Mouse (Mus musculus): ENCODE results near the gene Cmah.

The Cmah gene

DNA sequence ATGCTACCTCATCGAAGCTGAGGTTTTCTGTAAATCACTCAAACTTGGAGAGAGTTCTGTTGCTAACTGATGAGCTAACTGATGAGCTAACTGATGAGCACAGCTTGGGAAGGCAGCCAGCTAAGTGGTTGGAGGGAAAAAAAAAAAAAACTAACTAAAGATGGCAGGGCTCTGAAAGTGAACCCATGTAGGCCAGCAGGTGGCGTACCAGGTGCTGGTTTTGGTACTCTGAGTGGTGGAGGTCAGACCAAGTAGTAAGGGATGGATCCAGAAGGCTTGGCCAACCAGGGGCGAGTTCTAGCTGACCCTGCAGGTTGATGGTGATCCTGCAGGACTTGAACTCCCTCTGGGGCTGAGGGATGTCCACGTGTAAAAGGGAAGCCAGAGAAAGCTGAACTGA is 89.2 kb downstream of the Cmah start:
- no peak for DNase-seq (ENCODE audit: low read depth)

DNA sequence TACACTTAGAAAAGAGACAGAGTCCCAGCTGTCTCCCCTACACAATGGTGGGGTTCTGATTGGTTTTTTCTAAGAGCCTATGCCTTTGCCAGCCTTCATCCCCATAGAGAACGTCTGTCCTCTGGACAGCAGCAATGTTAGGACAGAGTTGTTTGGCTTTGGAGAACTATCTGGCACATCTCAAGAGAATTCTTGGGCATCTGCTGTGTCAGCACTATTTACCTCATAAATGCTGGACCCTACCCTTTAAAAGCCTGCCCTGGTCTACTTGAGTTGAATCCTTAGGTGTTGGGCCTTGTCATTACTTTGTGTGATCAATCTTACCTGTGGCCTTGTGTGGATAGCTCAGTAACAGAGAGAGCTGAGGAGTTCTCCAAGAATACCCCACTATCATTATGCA is 90.8 kb downstream of the Cmah start:
- DNase-seq (ENCODE audit: low read depth): no peak

DNA sequence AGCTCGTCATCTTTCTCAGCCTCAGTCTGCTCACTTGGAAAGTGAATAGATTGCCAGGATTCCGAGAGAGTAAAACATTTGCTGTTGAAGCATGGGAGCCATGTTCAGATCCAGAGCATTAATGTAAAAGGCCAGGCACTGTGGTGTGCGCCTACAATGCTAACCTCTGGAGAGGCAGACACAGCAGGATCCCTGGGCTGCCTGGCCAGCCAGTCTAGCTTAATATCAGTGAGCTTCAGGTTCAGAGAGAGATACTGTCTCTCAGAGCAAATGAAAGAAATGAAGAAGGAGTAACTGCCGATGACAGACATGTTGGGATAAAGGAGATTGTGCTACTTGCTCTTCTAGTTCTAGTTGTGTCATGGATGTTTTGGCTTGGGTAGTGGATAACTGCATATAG is 91.6 kb downstream of the Cmah start:
- DNase-seq (ENCODE audit: low read depth): no peak

DNA sequence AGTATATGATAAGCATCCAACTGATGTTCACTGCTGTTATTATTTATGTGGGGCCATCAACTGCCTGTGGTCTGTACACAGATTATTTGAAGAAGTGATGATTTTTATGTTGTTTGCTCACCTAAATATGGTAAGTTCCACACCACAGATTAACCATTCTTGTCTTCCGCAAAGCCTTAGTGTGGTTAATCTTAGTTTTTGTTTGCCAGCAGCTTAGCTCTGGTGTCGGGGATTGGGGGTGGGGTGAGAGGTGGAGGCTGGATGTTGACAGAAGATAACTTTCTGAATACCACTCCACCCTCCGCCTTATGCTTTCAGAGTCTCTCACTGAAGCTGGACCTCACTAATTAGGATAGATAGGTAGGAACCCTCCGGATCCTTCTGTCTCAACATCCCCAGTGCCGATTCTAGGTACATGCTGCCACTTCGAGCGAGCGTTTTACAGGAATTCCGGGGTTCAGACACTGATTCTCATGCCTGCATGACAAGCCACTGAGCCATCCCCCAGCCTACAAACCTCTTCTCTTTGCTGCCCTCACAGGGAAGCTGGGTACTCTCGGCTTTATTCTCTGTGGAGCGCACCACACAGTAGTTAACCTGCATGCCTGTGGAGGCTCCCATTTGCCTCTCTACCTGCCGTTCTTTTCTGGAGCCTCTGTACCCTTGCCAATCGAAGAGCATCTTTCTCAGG is 92.5 kb downstream of the Cmah start:
- DNase-seq (ENCODE audit: low read depth): peak; percentile 79

DNA sequence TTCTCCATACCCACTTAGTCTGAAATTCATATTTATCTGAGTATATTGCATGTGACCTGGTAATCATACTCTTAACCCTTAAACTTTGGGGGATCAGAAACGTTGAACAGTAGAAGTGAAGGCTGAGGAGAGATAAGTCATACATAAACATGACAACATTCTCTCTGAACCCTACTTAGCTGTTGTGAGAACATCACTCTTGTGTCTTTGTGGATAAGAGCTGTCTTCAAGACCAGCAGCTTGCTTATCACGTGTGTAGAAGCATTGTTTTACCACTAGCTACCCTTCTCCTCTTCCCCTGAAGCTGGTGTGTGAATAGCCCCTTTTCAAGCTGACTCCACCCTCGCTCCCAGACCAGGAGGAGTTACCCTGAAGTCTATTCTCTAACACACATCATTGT is 94.8 kb downstream of the Cmah start:
- DNase-seq (ENCODE audit: low read depth): peak; percentile 54

DNA sequence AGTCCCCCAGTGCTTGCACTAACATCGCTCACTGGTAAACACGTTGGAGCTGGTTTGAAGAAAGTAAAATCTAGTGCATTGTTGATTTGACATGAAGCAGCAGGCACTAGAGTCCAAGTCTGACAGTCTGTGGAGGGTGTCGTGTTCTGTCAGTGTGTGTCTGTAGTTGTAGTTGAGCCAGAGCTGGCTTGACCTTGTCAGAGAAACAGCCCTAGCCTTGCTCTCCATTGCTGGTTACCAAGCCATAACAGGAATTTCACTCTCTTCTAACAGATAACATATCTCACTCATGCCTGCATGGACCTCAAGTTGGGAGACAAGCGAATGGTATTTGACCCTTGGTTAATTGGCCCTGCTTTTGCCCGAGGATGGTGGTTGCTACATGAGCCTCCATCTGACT is 103.0 kb downstream of the Cmah start:
- DNase-seq (ENCODE audit: low read depth): no peak

DNA sequence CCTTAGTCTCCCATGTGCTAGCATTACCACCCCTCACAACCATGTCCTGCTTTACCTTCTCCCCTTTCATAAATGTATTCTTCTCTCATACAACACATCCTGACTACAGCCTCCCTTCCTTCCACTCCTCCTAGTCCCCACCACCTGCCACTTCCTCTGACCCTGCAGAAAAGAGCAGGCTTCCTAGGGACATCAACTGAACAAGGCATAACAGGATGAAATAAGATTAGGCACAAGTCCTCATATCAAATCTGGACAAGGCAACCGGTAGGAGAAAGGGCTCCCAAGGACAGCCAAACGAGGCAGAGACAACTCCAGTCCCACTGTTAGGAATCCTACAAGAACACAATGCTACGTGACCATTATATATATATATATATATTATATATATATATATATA is 104.4 kb downstream of the Cmah start:
- DNase-seq (ENCODE audit: low read depth): no peak

DNA sequence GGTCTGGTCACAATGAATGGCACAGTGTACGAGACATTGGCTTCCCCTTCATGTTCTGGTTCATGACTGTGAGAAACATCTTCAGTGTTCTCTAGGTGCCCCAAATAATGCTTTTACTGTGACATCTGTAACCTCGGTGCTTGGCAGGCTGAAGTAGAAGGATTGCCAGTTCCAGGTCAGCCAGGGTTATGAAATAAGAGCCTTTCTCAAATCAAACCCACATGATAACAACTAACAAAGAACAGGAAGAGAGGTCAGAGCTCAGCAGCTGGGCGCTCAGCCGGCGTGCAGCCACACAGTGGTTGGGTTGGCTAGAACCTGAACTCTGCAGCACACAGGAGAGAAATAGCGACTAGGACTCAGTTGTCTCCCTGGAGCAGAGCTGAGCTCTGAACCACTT is 115.1 kb downstream of the Cmah start:
- DNase-seq (ENCODE audit: low read depth): no peak

DNA sequence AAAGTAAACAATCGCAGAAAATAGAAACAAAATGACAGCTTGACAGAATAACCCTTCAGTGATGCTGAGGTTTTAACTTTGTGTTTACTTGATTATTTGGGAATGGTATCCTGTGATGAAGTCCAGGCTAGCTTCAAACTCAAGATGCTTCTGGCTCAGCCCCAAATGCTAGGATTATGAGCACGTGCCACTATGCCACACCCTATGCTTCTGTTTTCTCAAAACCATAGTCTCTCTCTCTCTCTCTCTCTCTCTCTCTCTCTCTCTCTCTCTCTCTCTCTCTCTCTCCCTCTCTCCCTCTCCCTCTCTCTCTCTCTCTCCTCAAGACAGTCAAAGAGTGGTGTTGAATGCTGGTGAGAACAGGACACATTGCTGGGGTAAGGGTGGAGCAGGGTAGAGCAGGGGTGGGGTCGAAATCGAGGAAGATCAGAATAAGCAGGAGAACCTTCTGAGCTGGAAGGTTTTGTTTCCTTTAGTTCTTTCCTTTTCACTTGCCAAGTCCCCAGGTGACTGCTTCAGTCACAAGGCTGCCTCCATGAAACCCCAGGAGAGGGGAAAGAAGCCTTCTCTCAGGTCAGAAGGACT is 116.7 kb downstream of the Cmah start:
- no peak for DNase-seq (ENCODE audit: low read depth)

DNA sequence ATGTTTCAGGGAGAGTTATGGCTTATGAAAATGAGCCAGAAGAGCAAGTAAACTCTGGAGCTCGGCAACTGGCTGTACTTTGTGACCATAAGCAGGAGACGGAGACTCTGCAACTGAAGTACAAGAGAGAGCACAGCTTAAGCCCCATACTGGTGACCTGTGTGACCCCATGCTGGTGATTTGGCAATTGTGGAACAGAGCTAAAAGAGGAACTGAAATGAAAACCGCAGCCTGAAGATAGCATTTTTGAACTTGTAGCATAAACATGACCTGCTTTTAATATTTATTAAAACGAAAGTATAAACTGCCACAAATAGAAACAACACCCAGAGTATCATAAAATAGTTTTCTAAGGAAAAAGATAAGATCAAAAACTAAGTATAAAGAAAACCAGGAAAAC is 117.5 kb downstream of the Cmah start:
- no peak for DNase-seq (ENCODE audit: low read depth)

DNA sequence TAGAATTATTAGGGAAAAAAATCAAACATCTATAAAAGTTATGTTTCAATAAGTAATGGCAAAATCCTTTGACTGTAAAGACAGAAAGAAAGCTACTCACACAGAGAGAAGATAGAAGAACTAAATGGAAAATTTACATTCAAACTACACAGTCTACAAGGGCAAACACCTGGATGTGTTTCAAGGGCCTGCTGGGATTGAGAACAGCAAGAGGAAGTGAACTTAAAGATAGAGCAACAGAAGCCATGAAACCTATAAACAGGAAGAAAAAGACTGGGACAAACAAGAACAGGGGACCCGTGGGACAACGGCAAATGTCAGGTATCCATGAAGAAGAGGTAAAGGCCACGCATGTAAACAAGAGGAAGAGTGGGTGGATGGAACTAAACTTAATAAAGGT is 118.0 kb downstream of the Cmah start:
- DNase-seq (ENCODE audit: low read depth): no peak

DNA sequence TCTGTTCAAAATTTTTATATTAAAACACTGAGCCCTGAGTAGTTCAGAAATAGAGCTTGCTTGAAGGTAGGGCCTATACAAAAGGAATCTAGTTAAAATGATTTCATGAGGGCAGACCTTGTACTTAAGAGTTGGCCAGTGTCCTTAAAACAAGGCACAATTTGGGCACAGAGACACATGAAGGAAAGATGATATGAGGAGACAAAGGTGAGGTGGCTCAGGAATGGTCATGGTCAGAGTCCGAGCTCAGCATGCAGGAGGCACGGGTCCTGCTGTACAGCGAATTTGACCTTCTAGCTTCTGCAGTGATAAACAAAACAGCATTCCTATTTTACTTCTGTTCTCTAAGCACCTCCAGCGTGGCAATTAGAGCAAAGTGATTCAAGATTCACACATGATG is 118.9 kb downstream of the Cmah start:
- DNase-seq (ENCODE audit: low read depth): no peak

DNA sequence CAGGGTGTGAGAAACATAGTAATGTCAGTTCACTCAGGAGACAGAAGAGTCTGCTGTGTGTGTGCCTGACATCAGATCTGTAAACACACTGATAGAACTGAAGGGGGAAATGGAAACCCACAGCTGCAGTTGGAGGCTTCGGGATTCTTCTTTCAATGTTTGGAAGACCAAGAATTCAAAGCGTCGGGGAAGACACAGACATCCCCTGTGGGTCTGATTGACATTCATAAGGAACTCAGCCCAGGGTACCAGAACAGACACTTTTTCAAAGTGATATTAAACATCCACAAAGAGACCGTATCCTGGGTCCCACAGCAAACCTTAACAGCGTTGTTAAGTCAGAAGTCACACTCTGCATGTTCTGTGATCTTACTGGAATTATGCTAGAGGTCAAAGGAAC is 119.8 kb downstream of the Cmah start:
- no peak for DNase-seq (ENCODE audit: low read depth)

DNA sequence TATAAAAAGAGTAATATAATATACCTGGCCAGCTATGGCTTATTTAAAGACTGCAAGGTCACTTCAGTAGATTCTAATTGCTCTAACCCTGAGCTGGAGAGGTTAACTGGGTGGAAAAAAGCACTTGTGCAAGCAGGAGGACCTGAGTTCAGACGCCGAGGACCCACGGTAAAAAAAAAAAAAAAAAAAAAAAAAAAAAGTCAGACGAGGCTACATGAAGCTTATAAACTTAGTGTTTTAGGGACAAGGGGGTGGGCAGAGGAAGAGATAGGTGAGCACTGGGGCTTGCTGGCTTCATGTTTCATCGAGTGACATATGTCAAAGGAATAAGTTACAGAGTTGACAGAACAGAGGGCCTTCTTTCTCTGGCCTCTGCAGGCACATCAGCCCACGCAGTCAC is 121.4 kb downstream of the Cmah start:
- DNase-seq (ENCODE audit: low read depth): no peak

DNA sequence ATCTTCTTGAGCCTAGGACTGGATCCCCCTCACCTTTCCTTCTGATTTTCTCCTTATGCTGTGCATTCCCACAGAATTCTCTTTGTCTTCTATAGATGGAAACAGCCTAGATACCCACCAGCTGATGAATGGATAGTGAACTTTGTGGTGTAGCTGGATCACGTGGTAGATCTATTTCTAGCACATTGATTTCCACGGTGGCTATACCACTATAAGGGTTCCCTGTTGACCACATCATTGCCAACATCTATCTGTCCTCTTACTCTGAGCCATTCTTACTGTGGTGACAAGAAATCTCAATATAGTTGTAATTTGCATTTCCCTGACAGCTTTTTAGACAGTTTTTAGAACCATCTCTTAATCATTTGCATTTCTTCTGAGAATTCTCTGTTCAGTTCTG is 124.3 kb downstream of the Cmah start:
- no peak for DNase-seq (ENCODE audit: low read depth)

DNA sequence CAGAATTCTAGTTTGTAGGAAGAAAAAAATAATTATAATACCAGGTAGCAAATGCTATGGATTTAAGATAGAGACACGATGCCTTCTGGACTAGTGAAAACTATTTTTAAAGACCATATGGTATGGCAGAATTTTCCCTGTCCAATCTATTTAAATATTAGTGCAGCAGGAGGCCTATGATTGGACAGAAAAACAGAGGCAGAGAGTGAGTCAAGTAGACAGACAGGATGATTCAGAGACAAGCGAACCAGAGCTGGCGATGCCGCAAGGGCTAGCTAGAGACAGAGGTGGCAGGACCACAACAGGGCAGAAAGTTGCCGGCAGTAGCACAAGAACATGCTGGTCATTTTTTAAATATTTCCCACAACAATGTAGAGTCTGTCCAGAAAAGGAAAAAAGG is 126.5 kb downstream of the Cmah start:
- DNase-seq (ENCODE audit: low read depth): no peak

DNA sequence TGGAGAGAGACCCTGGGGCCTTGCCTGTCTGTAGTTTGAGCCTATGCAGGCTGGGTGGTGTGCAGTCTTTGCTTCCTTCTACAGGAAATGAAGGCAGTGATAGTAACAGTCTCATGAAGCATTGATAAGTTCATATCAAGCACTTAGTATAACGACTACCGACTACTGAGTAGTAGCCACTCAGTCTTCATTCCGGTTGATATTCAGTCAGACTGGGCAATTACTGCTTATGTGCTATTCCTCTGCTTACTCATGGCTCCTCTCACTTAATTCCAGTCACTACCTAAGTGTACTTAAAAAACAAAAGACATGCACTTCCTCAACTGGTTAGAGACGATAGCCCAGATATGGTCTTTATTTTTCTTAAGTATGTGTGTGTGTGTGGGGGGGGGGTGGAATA is 129.2 kb downstream of the Cmah start:
- no peak for DNase-seq (ENCODE audit: low read depth)

DNA sequence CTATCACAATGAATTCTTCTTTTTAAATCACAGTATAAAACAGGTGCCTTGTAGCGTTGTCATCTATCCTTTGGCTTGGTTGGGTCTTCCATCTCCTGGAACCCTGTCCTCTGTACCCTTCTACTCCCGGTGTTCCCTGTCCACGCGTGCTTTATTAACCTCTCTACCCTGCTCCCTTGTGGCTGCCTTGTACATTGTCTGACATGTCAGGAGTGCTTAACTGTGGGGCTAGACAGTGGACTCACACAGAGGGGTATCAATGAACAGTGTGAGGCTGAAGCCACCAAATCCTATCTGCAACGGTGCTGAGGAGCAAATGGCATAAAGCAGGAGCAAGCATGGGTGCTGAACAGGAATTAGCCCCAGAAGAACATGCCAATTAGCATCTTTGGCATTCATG is 133.3 kb downstream of the Cmah start:
- no peak for DNase-seq (ENCODE audit: low read depth)

DNA sequence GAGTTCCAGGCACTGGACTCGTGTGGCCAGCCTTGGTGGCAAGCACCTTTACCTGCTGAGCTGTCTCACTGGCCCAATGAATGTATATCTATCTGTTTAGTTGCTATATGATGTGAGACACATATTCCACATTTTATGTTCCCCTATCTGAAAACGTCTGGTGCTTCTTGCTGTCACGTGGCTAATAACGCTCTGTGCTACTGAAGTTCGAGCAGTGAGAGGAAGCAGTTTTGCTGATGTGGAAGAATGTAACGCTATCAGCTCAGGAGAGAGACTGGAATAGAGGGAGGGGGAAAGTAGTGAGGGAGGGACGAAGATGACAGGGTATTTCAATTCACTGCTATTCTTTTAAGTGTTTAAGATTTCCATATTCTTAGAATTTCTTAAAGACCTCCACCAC is 136.6 kb downstream of the Cmah start:
- no peak for DNase-seq (ENCODE audit: low read depth)

DNA sequence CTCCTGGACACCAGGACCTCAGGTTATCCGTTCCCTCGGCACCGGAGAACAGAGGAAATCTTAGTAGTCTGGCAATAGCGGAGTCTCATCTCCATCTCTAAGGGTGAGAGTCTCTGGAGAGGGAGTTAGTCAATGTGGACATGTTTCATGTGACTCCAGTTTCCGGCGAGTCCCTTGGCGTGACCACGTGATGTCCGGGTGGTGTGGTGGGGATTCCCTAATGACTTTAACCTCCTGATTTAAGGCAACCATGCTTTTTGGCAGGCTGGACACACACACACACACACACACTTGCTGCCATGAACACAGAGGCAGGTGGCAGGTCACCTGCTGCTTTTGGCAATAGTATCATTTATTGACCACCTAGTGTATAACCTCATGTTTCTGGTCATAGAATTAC is 138.8 kb downstream of the Cmah start:
- no peak for DNase-seq (ENCODE audit: low read depth)

DNA sequence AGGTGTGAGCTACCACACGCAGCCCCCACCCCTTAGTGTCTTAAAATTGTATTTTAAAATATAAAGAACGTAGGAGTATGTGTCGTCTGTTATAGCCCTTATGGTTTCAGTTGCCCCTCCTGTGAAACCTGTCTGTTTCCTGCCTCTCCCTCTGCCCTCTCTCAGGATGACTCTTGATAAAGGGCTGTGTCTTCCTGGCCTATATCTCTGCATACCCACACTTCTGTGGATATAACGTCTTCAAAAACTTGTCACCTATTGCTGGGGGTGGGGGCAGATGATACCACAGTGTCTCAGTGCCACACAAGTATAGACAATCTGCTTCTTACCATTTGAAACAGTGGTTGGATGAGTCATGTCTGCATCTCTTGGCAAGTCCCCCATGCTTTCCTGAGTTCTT is 140.6 kb downstream of the Cmah start:
- DNase-seq (ENCODE audit: low read depth): no peak

DNA sequence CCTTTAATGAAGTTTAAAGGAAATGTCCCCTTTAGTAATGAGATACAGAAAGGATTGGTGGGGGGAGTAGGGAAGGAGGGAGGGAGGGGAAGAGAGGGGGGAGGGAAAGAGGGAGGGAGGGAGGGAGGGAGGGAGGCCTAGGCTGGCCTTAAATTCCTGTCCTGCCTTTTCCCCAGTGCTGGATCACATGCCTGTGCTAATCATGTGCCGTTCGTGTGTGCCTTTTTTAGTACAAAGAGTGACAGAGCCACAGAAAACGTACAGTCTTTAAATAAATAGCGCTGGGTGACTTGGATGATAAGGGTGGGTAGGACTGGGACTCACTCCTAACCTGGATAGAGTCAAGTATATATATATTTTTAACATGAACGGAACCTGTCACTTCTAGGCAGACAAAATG is 150.4 kb downstream of the Cmah start:
- DNase-seq (ENCODE audit: low read depth): no peak

DNA sequence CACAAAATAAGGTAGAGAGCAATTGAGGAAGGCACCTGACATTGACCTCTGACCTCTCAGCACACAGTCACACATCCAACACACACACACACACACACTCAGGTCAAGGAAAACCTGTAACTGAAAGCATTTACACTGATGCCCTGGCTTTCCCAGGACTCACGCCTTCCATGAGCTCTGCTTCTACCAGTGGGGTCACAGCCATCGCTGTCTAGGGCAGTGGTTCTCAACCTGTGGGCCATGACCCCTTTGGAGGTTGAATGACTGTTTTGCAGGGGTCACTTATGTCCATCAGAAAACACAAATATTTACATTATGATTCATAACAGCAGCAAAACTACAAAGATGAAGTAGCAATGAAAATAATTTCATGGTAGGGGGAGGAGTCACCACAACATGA is 152.3 kb downstream of the Cmah start:
- DNase-seq (ENCODE audit: low read depth): no peak

DNA sequence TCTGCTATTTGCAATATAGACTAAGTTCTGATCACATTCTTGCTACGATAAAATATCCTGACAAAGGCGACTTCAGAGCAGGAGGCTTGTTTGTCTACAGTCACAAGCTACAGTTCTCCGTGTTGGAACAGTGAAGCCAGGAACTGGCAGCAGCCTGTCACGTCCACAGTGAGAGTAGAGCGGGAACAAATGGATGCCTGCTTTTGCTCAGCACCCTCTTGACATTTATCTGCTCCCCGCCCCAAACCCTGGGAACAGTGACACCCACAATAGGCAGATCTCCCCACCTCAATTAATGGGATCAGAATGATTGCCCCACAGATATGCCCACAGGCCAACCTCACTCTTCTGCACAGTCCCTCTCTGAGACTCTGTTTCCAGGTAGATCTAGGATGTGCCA is 153.6 kb downstream of the Cmah start:
- DNase-seq (ENCODE audit: low read depth): no peak

Measured in c-Kit-positive CD71-positive TER-119-negative erythroid progenitor cells, embryonic 14.5 days (primary cell).